Mouse (Mus musculus) CH12.LX (cell line): Measurements from ENCODE around the gene Syndig1.

Experiments
- CHD2 ChIP-seq: IDR thresholded peaks from 2 replicates; pipeline ENCODE4 v1.6.1; 2011; ENCODE audit warnings: low read length, improper control_type of control experiment
- CTCF ChIP-seq, 2 experiments: IDR thresholded peaks in 1 of 2; conservative IDR thresholded peaks in 1 of 2; 2 replicates each; pipeline ENCODE4 v1.5.1; 2011 to 2012; ENCODE audit warnings: low read depth in 2 of 2, low read length in 2 of 2, improper control_type of control experiment in 1 of 2, inconsistent platforms in 1 of 2, mild to moderate bottlenecking in 1 of 2, moderate library complexity in 1 of 2
- EP300 ChIP-seq: IDR thresholded peaks from 2 replicates; pipeline ENCODE4 v1.6.1; 2011; ENCODE audit warnings: low read length, improper control_type of control experiment
- JUN ChIP-seq: IDR thresholded peaks from 2 replicates; pipeline ENCODE4 v1.6.1; 2011; ENCODE audit warnings: low read depth, mild to moderate bottlenecking, low read length, improper control_type of control experiment, moderate library complexity; ENCODE audit not compliant: insufficient read depth
- MXI1 ChIP-seq: IDR thresholded peaks from 2 replicates; pipeline ENCODE4 v1.6.1; 2011; ENCODE audit warnings: mild to moderate bottlenecking, low read depth, low read length, improper control_type of control experiment
- MYC ChIP-seq: IDR thresholded peaks from 2 replicates; pipeline ENCODE4 v1.6.1; 2011; ENCODE audit warnings: low read depth, mild to moderate bottlenecking, improper control_type of control experiment, low read length
- NELFE ChIP-seq: IDR thresholded peaks from 2 replicates; pipeline ENCODE4 v1.6.1; 2011; ENCODE audit warnings: low read depth, low read length, improper control_type of control experiment
- POLR2A ChIP-seq: IDR thresholded peaks from 2 replicates; pipeline ENCODE4 v1.6.1; 2011; ENCODE audit warnings: low read depth, mild to moderate bottlenecking, improper control_type of control experiment, low read length
- SIN3A ChIP-seq: IDR thresholded peaks from 2 replicates; pipeline ENCODE4 v1.6.1; 2012; ENCODE audit warnings: low read length, improper control_type of control experiment, inconsistent platforms
- USF2 ChIP-seq: conservative IDR thresholded peaks from 2 replicates; pipeline ENCODE4 v1.6.1; 2011; ENCODE audit warnings: low read depth, low read length, improper control_type of control experiment
- ZKSCAN1 ChIP-seq: IDR thresholded peaks from 2 replicates; pipeline ENCODE4 v1.6.1; 2012; ENCODE audit warnings: low read depth, inconsistent platforms, low read length, improper control_type of control experiment, borderline replicate concordance
- ZMIZ1 ChIP-seq: IDR thresholded peaks from 2 replicates; pipeline ENCODE4 v1.6.1; 2012; ENCODE audit warnings: low read depth, mild to moderate bottlenecking, inconsistent platforms, low read length, improper control_type of control experiment

GRCm38 (mm10) chr2:149982466-149982865, 153.5 kb downstream of the Syndig1 start:
- no peak for TF ChIP-seq POLR2A
- TF ChIP-seq SIN3A: no peak
- no peak for TF ChIP-seq ZKSCAN1
- no peak for TF ChIP-seq NELFE
- TF ChIP-seq MYC: no peak
- TF ChIP-seq CTCF (conservative IDR thresholded peaks at IDR 0.05 in 1 of 2, IDR thresholded peaks at IDR 0.05 in 1 of 2; ENCODE audit: low read depth in 2 of 2, low read length in 2 of 2): no peak
- no peak for TF ChIP-seq MXI1
- TF ChIP-seq CHD2: no peak
- no peak for TF ChIP-seq JUN
- TF ChIP-seq EP300: no peak
- no peak for TF ChIP-seq ZMIZ1
- no peak for TF ChIP-seq USF2
